Mouse (Mus musculus): ENCODE measurements around the gene Sfn.
A peak's percentile ranks its signal among the peaks of the same experiment; 100 is the strongest.

Sfn gene

DNA sequence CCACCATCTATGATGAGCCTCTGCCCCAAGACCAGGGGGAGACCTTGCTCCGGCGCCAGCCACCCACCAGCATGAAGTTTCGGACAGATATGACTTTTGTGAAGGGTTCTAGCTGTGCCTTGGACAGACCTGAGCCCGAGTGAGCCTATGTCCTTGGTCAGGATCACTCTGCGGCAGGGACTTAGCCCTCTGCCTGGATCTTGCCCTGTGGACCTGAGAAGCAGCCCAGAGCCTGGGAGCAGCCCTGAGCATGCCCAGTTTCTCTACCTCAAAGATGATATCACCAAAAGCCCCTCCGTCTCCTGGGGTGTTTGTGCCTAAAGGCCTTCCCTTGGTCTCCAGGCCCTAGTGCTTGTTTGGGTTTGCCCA lies 18.3 kb downstream of the Sfn start:
- no peak for DNase-seq (ENCODE audit: low spot score in 2 of 2)

DNA sequence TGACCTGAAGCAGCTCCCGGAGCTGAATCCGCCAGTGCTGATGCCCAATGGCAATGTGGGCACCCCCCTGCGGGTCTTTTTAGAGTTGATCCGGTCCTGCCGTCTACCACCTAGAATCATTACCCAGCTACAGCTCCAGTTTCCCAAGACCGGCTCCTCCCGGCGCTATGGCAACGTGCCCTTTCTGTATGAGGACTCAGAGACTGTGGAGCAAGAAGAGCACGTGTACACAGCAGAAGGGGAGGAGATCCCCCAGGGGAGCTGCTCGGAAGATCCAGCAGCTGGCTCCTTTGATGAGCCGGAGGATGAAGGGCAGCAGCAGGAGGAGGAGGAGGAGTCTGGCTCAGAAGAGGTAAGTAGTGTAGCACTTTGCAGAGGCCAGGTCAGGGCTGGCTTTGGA lies 24.0 kb downstream of the Sfn start:
- no peak for DNase-seq (ENCODE audit: low spot score in 2 of 2)

DNA sequence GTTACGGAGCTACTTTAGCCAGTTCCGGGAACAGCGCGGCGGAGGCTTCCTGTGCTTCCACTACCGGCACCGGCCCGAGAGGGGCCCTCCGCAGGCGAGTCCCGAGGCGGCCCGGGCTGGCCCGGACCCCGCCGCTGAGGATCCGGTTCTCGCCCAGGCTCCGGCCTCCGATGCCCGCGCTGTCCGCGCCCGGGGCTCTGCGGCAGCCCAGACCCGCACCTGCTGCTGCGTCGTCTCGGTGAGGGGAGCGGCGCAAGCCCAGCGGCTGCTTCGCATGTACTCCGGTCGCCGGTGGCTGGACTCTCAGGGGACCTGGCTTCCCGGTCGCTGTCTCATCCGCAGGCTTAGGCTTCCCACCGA lies 27.1 kb downstream of the Sfn start:
- no peak for DNase-seq (ENCODE audit: low spot score in 2 of 2)

DNA sequence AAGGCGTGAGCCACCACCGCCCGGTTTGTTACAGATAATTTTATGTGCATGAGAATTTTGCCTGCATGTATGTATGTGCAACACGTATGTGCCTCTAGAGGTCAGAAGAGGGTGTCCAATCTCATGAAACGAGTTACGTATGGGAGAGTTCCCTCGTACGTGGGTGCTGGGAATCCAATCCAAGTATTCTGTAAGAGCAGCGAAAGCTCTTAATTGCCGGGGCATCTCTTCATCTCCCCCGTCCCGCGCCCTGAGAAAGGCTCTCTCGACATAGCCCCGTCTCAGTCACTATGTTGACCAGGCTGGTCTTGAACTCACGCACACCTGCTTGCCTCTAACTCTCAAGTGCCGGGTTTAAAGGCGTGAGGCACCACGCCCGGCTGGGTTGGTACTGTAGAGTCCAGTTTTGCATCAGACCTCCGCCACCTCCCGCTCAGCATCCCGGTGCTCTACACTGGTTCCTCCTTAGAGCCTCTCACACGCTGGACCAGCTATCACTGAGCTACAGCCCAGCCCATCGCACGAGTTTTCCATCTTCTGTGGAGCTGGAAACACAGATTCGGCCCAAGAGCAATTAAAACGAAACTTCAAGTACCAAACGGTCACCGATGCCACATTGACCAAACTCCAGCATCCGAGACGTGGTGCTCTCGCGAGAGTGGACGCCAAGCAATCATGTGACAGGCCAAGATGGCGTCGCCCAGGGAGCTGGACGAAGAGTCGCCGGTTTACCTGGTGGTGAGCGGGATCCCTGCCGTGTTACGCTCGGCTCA lies 27.7 kb downstream of the Sfn start, which contains the start of gene Gpatch3:
TSS of gene Gpatch3 (plus strand) at position 676 of the 773 bp plus-strand sequence.
- peak; percentile 74 to 88 for DNase-seq (ENCODE audit: low spot score in 2 of 2)

DNA sequence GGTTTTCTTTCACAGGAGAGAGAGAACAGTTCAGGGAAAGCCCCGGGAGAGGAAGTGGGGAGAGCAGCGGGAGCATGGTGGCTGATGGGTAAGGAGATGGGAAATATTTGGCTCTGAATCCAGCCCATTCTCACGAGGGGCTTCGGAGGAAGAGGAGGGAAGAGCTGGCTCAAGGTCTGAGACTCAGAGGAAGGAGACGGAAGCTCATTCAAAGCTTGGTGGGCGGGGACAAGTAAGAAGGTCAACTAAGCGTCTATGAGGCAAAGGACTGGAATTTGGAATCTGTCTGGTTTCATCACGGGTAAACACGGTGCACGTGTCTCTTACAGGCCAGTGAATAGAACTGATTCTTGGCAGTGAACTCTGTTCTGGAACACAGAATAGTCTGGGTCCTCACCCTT lies 31.9 kb downstream of the Sfn start:
- DNase-seq (ENCODE audit: low spot score in 2 of 2): no peak

DNA sequence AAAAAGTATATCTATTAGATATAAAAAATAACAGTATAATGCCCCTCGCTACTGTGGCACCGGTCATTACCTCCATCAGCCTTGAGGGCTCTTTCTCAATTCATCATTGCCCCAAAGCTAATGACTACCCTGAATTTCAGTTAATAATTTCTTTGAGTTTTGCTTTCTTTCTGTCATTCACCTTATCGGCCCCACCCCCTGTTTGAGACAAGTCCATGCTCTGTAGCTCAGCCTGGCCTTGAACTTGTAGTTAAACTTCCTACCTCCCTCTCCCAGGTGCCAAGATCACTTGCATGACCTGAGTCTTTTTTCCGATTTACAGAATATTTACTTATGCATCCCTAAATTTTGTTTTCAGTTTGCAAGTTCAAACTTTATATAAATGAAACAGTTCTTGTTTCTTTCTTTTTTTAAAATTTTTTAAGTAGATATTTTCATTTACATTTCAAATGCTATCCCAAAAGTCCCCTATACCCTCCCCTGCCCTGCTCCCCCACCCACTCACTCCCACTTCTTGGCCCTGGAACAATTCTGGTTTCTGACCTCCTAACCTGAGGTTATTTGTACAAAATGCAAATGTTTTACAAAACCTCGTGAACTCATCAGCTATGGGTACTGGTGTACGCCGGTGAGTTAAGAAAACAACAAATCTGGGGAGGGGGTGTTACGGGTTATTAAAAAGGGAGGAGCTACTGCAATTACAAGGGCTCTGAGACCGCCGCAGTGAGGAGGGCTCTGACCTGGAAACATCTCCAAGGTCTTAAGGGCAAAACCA lies 32.5 kb downstream of the Sfn start:
- DNase-seq (ENCODE audit: low spot score in 2 of 2): no peak

DNA sequence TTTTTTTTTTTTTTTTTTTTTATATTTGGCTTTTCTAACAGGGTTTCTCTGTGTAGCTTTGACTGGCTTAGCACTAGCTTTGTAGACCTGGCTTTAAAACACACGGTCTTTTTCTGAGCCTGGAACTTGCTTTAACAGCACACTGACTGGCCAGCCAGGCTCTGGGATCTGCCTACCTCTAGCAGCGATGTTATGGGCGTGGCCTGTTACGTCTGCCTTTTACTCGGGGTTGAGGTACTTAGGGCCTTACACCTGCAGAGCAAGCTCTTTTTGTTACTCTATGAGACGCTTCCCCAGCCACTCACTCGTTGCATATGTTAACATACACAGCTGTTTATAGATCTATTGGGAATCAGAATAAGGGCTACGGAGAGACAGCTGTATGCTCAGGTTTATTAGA lies 34.7 kb downstream of the Sfn start:
- DNase-seq (ENCODE audit: low spot score in 2 of 2): no peak

DNA sequence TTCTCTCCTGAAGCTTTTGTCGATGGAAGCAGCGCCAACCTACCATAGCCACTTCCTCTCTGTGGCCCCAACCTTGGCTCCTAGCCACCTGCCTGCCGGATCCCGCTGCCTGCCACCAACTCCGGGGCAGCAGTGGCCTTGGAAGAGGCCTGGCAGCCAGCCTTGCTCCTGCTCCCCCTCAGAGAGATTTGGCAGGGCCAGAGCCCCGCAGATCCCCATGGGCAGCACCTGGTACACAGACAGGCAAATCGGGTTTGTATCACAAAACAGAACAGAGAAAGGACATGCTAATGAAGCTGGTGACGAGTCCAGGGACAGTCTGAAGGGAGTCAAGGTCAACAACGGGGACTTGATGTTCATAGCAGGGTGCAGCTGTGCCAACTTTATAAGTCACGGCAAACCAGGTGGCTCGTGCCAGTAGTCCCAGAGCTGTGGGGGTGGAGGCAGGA lies 38.8 kb downstream of the Sfn start:
- DNase-seq (ENCODE audit: low spot score in 2 of 2): no peak

DNA sequence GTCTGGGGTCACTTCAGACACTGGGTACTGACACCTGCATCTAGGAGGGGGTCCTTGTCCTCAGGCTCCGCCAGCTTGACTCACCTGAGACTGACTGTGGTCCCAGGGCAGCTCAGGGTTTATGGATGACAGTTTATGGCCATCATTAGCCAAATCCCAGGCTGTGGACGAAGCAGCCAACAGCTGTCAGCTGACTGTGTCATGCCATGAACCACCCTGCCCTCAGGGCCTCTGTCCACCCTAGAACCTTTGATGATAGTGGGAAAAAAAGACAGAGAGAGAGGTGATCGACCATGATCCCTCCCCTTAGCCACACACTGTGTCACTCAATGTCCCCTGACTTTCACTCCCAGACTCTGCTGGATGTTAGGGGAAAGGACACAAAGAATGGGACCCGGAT lies 40.3 kb downstream of the Sfn start:
- DNase-seq (ENCODE audit: low spot score in 2 of 2): no peak

DNA sequence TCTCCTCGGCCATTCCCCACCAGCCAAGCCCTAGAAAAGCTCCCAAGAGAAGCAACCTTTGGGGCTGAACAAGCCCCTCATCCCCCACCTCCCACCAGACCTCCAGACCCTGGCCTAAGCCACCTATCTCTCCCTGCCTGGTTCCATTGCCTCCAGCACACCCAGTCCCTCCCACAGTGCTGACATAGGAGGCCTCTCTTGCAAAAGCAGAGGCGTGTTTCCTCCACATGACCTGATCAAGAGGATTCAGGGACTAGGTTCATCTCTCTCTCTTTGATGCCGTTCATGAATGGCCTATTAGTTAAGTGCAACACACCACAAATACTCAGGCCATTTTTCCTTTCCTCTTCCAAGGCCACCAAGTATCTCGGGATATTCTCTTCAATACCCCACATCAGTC lies 42.1 kb downstream of the Sfn start:
- DNase-seq (ENCODE audit: low spot score in 2 of 2): no peak

DNA sequence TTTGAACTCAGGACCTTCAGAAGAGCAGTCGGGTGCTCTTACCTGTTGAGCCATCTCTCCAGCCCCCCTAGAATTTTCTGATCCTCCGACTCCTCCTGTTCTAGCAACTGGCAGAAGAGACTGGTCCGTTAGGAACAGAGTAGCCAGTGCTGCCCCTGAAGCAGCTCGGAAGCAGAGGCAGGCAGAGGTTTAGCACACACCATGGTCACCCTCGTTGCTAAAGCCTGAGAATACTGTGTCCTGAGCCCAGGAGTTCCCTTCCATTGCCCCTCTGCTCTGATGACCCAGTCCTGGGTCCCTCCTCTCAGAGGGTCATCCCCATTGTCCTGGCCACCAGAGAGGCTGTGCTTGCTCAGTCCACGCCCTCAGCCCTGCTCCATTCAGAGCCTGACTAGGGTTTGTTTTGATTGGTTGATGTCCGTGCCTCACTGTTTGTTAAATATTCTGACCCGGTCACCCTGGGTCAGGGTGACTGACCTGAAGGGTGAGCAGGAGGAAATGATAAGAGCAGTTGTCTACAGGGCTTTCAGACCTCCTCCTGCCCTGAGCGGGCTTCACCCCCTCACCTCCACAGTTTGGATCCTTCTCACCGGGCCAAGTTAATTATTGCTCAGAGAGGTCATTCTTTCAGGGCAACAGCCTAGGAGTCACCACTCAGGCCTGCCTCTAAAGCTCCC lies 44.8 kb downstream of the Sfn start:
- no peak for DNase-seq (ENCODE audit: low spot score in 2 of 2)

DNA sequence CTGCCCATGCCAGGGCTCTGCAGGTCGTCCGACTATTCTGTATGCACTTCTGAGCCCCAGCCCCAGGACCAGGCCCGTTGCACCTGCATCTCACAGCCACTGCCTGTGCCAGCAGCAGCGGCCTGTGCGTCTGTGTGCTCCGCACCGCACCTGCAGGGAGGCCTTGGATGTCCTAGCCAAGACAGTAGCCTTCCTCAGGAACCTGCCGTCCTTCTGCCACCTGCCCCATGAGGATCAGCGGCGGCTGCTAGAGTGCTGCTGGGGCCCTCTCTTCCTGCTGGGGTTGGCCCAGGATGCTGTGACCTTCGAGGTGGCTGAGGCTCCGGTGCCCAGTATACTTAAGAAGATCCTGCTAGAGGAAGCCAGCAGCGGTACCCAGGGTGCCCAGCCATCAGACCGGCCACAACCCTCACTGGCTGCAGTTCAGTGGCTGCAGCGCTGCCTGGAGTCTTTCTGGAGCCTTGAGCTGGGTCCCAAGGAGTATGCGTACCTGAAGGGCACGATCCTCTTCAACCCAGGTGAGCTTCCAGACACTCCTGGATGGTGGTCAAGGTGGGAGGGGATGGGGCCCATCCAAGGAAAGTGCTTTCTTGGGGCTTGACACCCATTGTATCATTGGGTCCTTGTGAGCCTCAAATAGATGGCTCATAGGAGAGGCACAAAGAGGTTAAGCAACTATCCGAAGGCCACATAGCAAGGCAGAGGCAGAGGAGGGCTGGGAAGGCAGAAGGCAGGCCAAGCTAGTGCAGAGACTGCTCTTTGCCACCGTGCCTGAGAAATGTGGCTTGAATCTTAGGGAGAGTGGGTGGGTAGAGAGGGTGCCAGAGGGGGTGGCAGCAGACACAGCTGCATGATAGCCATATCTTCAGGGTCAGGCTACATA lies 48.3 kb downstream of the Sfn start:
- no peak for DNase-seq (ENCODE audit: low spot score in 2 of 2)

DNA sequence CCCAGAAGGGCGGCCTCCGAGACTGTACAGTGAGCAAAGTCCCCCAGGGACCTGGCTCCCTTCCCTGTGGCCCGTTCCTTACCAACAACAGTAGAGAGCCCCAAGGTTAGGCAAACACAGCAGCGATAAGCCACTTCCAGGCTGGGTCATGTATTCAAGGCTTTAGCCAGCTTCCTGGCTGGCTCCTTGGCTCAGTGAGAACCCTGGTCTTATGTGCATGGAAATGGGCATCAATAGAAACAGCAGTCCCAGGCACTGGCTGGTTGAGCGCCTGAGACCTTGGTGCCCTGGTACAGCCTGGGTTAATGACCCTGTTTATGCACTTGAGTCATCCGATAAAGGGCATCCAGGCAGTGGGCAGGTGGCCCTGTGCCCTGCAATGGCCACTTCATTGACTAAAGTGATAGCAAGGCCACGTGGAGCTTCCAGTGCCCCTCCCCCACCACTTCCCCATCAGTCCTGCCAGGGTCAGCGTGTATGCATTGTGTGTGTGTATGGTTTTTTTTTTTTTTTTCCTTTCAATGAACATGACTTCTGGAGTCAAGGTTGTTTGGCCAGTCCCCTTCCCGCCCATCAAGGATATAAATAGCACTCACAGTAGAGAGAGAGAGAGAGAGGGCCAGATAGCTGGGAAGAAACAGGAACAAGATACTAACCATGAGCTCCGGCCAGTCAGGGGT lies 49.1 kb downstream of the Sfn start, which contains the start of gene Nr0b2:
TSS of gene Nr0b2 (plus strand) at position 609 of the 680 bp plus-strand sequence.
- DNase-seq (ENCODE audit: low spot score in 2 of 2): no peak

DNA sequence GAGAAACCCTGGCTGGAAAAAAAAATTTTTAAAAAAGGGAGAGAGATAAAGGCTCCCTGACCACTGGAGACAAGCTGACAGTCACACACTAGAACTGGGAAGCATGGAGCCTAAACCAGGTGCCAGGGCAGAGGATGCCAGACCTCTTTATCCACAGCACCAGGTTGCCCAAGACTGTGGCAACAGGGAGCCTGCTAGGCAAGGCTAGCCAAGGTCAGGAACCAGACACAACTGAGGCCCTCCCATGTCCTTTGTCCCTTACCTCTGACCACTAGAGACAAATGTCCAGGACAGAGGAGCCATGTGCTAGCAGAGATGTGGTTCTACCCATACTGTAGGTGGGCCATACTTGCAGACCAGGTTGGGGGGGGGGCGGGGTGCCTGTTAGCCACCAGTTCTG lies 49.9 kb downstream of the Sfn start:
- no peak for DNase-seq (ENCODE audit: low spot score in 2 of 2)
